Mouse (Mus musculus) liver, adult 2 months (tissue): ENCODE data around the gene H2-Eb2.

Source experiments
- CTCF ChIP-seq: fragments of 200-500 bp; IDR thresholded peaks from 2 replicates; pipeline ENCODE4 v1.5.1; 2011; ENCODE audit warnings: low read depth, low read length, control low read depth
- POLR2A ChIP-seq: fragments of 200-500 bp; IDR thresholded peaks from 2 replicates; pipeline ENCODE4 v1.6.1; 2011; ENCODE audit warnings: low read length, control low read depth; ENCODE audit not compliant: insufficient read depth; ENCODE audit errors: extremely low read depth

GRCm38 (mm10) chr17:34299356-34299755 is 26.1 kb upstream of the H2-Eb2 start:
- TF ChIP-seq CTCF, result no peak
- TF ChIP-seq POLR2A, result no peak
